Mouse (Mus musculus) embryonic facial prominence, embryonic 11.5 days (tissue): ENCODE measurements around the gene A730049H05Rik. TPM values are rescaled to one million over a fixed set of nuclear protein-coding genes. Genes with fewer than 3 reads are reported as not detected.

Experiments
- ATAC-seq: fragments of 200-750 bp; cut with Nextera tagmentation; replicated peaks from 2 replicates; pipeline ENCODE4 v1.8.0; 2017; ENCODE audit warnings: low read depth; ENCODE audit not compliant: insufficient number of reproducible peaks, low FRiP score, low TSS enrichment
- DNase-seq: peaks from one replicate; pipeline ENCODE4 v3.0.0-alpha.2; 2015; ENCODE audit warnings: low spot score
- H3K27ac ChIP-seq: fragments of 300-500 bp; sonication (generic); replicated peaks from 2 replicates; pipeline ENCODE4 v1.5.1; 2014; ENCODE audit warnings: mild to moderate bottlenecking, low read depth, low read length, control low read depth
- H3K27me3 ChIP-seq: fragments of 300-500 bp; sonication (generic); 2 replicates; pipeline ENCODE4 v1.6.1; 2014; ENCODE audit warnings: mild to moderate bottlenecking, low read length, moderate library complexity, mixed read lengths; ENCODE audit not compliant: control insufficient read depth, insufficient read depth
- H3K36me3 ChIP-seq: fragments of 300-500 bp; sonication (generic); replicated peaks from 2 replicates; pipeline ENCODE4 v1.6.1; 2014; ENCODE audit warnings: low read depth, mild to moderate bottlenecking, low read length, moderate library complexity, mixed read lengths; ENCODE audit not compliant: control insufficient read depth, insufficient read depth
- H3K4me1 ChIP-seq: fragments of 300-500 bp; sonication (generic); 2 replicates; pipeline ENCODE4 v1.6.1; 2014; ENCODE audit warnings: low read length, mixed read lengths; ENCODE audit not compliant: control insufficient read depth, insufficient read depth
- H3K4me2 ChIP-seq: fragments of 300-500 bp; sonication (generic); 2 replicates; pipeline ENCODE4 v1.6.1; 2014; ENCODE audit warnings: low read depth, mild to moderate bottlenecking, control low read depth, low read length, moderate library complexity
- H3K4me3 ChIP-seq: fragments of 300-500 bp; sonication (generic); 2 replicates; pipeline ENCODE4 v1.5.1; 2014; ENCODE audit warnings: low read depth, low read length, control low read depth
- H3K9ac ChIP-seq: fragments of 300-500 bp; sonication (generic); replicated peaks from 2 replicates; pipeline ENCODE4 v1.6.1; 2014; ENCODE audit warnings: mild to moderate bottlenecking, control low read depth, low read length
- H3K9me3 ChIP-seq: fragments of 300-500 bp; sonication (generic); replicated peaks from 2 replicates; pipeline ENCODE4 v1.6.1; 2016; ENCODE audit warnings: mild to moderate bottlenecking, low read length, inconsistent platforms, mixed read lengths; ENCODE audit not compliant: control insufficient read depth
- WGBS: fragments of 180-500 bp; shearing (Covaris S2); extraction: QIAGEN DNeasy Blood & Tissue Kit; methylation state at CpG from one replicate; pipeline ENCODE4 v1.1.7; 2014; 5-methylcytosine and 5-hydroxymethylcytosine counted together
- polyA plus RNA-seq: library from polyadenylated mRNA; unstranded; fragments of >200 nt; fragmentation: Nextera tagmentation; extraction: Ambion mirVana; gene quantifications from 2 replicates; pipeline ENCODE4 v1.2.1, GENCODE M21; 2014

The A730049H05Rik gene
- polyA plus RNA-seq, 1 experiment from 2014 or later, result 0.72 TPM

- H3K4me3 ChIP-seq, result no peak overlapping the region
- no peak overlapping the region for H3K27ac ChIP-seq
- no peaks in the 10 kb centered on the region; the same call in 1 of the 2 replicates for H3K36me3 ChIP-seq
- H3K4me2 ChIP-seq, result no peak overlapping the region
- WGBS, result 30% methylated on average over 9 of the region's 9 CpGs
- H3K27me3 ChIP-seq, result no peaks in the 10 kb centered on the region
- DNase-seq (peak; percentile 18), ATAC-seq (no peak)
- H3K9ac ChIP-seq, result no peak overlapping the region
- no peaks in the 10 kb centered on the region for H3K4me1 ChIP-seq
- H3K9me3 ChIP-seq, result no peaks in the 10 kb centered on the region
These were observed 67.0 kb downstream of the A730049H05Rik start for GRCm38 (mm10) chr6:92883131-92883900.

- Histone ChIP-seq H3K27ac (no peak overlapping the region), H3K4me1 (peaks cover 3% of the 10 kb centered on the region; the same call in 1 of the 2 replicates), H3K27me3 (no peaks in the 10 kb centered on the region), H3K9ac (no peak overlapping the region), H3K36me3 (no peaks in the 10 kb centered on the region), H3K9me3 (no peaks in the 10 kb centered on the region), H3K4me2 (no peak overlapping the region), H3K4me3 (no peak overlapping the region)
- 34% methylated on average over 1 of the region's 1 CpGs for WGBS
- ATAC-seq, result no peak
- peak; percentile 47 for DNase-seq
These were observed 75.3 kb downstream of the A730049H05Rik start for GRCm38 (mm10) chr6:92891535-92891934.

Other genes starting within 250 kb of the A730049H05Rik start
- 4.1 TPM in 2 replicates for gene Prickle2, start 110.3 kb upstream of the A730049H05Rik start, polyA plus RNA-seq
- gene Gm15737, start 52.9 kb downstream of the A730049H05Rik start, polyA plus RNA-seq, result 0.07 TPM in 1 of 2 replicates, not detected in the other
- 3.8 and 4.9 TPM in 2 replicates for gene Adamts9, start 127.0 kb downstream of the A730049H05Rik start, polyA plus RNA-seq